Mouse (Mus musculus): Measurements from ENCODE around the gene Npepl1. TPM values are rescaled to one million over a fixed set of nuclear protein-coding genes. Genes with fewer than 3 reads are reported as not detected.

Gene Npepl1
- polyA plus RNA-seq, 1 experiment from 2014 or later = 15.2 TPM

DNA sequence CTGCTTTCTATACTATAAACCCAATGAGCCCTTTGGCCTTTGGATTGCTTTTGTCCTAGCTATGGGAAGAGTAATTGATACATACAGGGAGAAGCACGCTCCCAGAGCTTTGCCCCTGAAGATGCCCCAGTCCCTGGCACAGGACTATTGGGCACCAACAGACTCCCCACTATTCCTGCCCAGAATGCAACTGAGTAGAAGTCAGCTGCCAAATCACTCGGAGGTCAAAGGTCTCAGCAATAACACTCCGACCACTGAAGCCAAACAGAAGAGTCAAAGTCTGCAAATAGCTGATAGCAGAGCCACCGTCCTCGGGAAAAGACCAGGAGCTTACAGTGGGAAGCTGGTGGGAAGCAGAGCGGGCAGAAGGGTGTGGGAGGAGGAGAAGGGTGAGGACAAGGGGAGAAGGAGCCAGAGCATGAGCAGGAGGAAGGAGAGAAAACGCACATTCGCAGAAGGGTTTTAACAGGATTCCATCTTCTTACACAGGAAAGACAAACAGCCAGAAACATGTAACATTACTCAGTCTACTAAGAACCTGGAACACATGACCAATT lies 22.3 kb downstream of the Npepl1 start:
- Histone ChIP-seq H3K4me3 (ENCODE audit: low read length) (no peak overlapping the region), H3K27me3 (replicated peaks; ENCODE audit: control insufficient read depth, insufficient read depth, low read length) (no peaks in the 10 kb centered on the region), H3K4me2 (ENCODE audit: low read length) (no peak overlapping the region), H3K9me3 (ENCODE audit: control insufficient read depth, low read length) (no peaks in the 10 kb centered on the region), H3K27ac (ENCODE audit: low read depth, low read length) (no peak overlapping the region), H3K36me3 (ENCODE audit: control insufficient read depth, insufficient read depth, low read length) (no peaks in the 10 kb centered on the region), H3K4me1 (ENCODE audit: control insufficient read depth, insufficient read depth, low read depth, low read length) (no peaks in the 10 kb centered on the region), H3K9ac (ENCODE audit: low read depth, low read length) (no peak overlapping the region)
- 87% methylated on average over 8 of the region's 8 CpGs for WGBS
- no peak for ATAC-seq

DNA sequence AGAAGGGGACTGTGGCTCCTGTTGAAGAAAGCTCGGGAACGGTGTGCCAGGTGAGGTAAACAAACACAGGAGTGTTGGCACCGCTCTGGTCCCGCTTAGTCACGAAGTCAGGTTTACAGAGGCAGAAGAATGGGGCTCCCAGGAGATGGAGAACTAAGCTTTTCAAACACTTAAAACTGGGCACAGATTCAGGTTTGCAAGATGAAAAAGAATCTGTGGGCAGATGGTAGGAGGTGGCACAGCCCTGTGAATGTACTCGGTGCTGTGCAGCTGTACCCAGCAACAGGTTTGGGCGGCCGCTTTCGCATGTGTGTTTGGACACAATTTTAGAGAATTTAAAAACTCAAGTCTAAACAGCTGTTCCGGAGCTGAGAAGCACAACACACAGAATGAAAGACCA lies 48.9 kb downstream of the Npepl1 start:
- no peak overlapping the region for H3K27ac ChIP-seq (ENCODE audit: low read depth, low read length)

DNA sequence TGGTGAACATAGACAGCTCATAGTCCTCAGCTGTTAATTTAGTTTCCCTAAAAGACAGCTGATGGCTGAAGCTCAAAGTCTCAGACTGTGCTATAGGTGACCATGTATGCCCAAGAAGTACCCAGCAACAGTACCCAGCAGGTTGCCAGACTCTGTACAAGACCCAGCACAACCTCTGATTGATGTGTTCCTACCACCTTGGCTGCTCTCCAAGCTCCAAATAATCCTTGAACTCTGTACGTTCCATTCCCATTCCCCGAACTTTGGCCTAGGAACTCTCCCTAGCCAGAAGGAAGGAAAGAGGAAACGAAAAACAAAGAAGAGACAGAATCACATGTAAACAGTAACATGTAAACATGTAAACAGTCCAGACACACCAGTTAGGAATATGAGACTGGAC lies 50.3 kb downstream of the Npepl1 start:
- Histone ChIP-seq H3K27me3 (replicated peaks; ENCODE audit: control insufficient read depth, insufficient read depth, low read length) (no peaks in the 10 kb centered on the region), H3K4me3 (ENCODE audit: low read length) (no peak overlapping the region), H3K36me3 (ENCODE audit: control insufficient read depth, insufficient read depth, low read length) (no peaks in the 10 kb centered on the region), H3K4me1 (ENCODE audit: control insufficient read depth, insufficient read depth, low read depth, low read length) (no peaks in the 10 kb centered on the region), H3K9me3 (ENCODE audit: control insufficient read depth, low read length) (no peaks in the 10 kb centered on the region), H3K27ac (ENCODE audit: low read depth, low read length) (no peak overlapping the region), H3K9ac (ENCODE audit: low read depth, low read length) (no peak overlapping the region), H3K4me2 (ENCODE audit: low read length) (no peak overlapping the region)
- 72% methylated on average over 3 of the region's 3 CpGs for WGBS
- no peak for ATAC-seq

More for the DNA sequence above, 48.9 kb downstream of the Npepl1 start:
- ATAC-seq = no peak
- 77% methylated on average over 10 of the region's 10 CpGs for WGBS
- no peaks in the 10 kb centered on the region for H3K27me3 ChIP-seq (replicated peaks; ENCODE audit: control insufficient read depth, insufficient read depth, low read length)
- H3K9me3 ChIP-seq (ENCODE audit: control insufficient read depth, low read length) = no peaks in the 10 kb centered on the region
- H3K36me3 ChIP-seq (ENCODE audit: control insufficient read depth, insufficient read depth, low read length) = no peaks in the 10 kb centered on the region
- H3K4me1 ChIP-seq (ENCODE audit: control insufficient read depth, insufficient read depth, low read depth, low read length) = no peaks in the 10 kb centered on the region
- no peak overlapping the region for H3K4me3 ChIP-seq (ENCODE audit: low read length)
- H3K4me2 ChIP-seq (ENCODE audit: low read length) = no peak overlapping the region
- H3K9ac ChIP-seq (ENCODE audit: low read depth, low read length) = no peak overlapping the region

Other genes with a start within 250 kb of the Npepl1 start
- 11.2 and 12.1 TPM in 2 replicates for gene Stx16, start 34.0 kb upstream of the Npepl1 start, polyA plus RNA-seq (2015; fragmentation: Nextera tagmentation; extraction: Ambion mirVana)
- gene Gnas, start 174.0 kb downstream of the Npepl1 start, polyA plus RNA-seq (2015; fragmentation: Nextera tagmentation; extraction: Ambion mirVana) = 1,030 and 1,626 TPM in 2 replicates
- gene Gm20721, start 236.4 kb downstream of the Npepl1 start, polyA plus RNA-seq (2015; fragmentation: Nextera tagmentation; extraction: Ambion mirVana) = 15.1 and 23.5 TPM in 2 replicates

Data from hindbrain, embryonic 16.5 days (tissue).